Mouse (Mus musculus) heart, adult 2 months (tissue): Measurements from ENCODE around the gene Oscp1. TPM values are rescaled to one million over a fixed set of nuclear protein-coding genes. Genes with fewer than 3 reads are reported as not detected.
A peak's percentile ranks its signal among the peaks of the same experiment; 100 is the strongest.

Experiments
- DNase-seq, 2 experiments: peaks; one replicate each; pipeline ENCODE4 v3.0.0; 2021
- H3K27ac ChIP-seq: fragments of 200-600 bp; 2 replicates; pipeline ENCODE4 v1.8.1; 2022
- H3K27me3 ChIP-seq: fragments of 200-500 bp; 2 replicates; pipeline ENCODE4 v1.6.1; 2012; ENCODE audit warnings: mild to moderate bottlenecking, low read length, inconsistent platforms, mixed read lengths; ENCODE audit not compliant: control insufficient read depth, insufficient read depth
- H3K36me3 ChIP-seq: fragments of 200-500 bp; 2 replicates; pipeline ENCODE4 v1.6.1; 2012; ENCODE audit warnings: low read length, inconsistent platforms; ENCODE audit not compliant: control insufficient read depth, insufficient read depth
- H3K4me1 ChIP-seq: fragments of 200-500 bp; 2 replicates; pipeline ENCODE4 v1.6.1; 2011; ENCODE audit warnings: low read length; ENCODE audit not compliant: control insufficient read depth, insufficient read depth
- H3K4me3 ChIP-seq: fragments of 200-600 bp; 2 replicates; pipeline ENCODE4 v1.8.1; 2022
- H3K79me2 ChIP-seq: fragments of 200-500 bp; replicated peaks from 2 replicates; pipeline ENCODE4 v1.6.1; 2012; ENCODE audit warnings: mild to moderate bottlenecking, inconsistent platforms, low read length, moderate library complexity, mixed read lengths; ENCODE audit not compliant: control insufficient read depth, insufficient read depth
- H3K9ac ChIP-seq: fragments of 200-500 bp; 2 replicates; pipeline ENCODE4 v1.6.1; 2012; ENCODE audit warnings: low read depth, mild to moderate bottlenecking, control low read depth, inconsistent platforms, low read length, mixed read lengths
- CTCF ChIP-seq: fragments of 200-600 bp; IDR thresholded peaks from 2 replicates; pipeline ENCODE4 v1.8.1; 2022; ENCODE audit warnings: antibody characterized with exemption, mild to moderate bottlenecking, moderate library complexity
- EP300 ChIP-seq: fragments of 200-500 bp; IDR thresholded peaks from 2 replicates; pipeline ENCODE4 v1.6.1; 2011; ENCODE audit warnings: low read depth, low read length, control low read depth; ENCODE audit not compliant: insufficient read depth
- POLR2A ChIP-seq: fragments of 200-500 bp; IDR thresholded peaks from 2 replicates; pipeline ENCODE4 v1.6.1; 2011; ENCODE audit warnings: mild to moderate bottlenecking, low read depth, low read length, control low read depth; ENCODE audit not compliant: insufficient read depth
- WGBS: fragments of 180-500 bp; shearing (Covaris S2); methylation state at CpG from one replicate; pipeline ENCODE4 v1.1.7; 2018; 5-methylcytosine and 5-hydroxymethylcytosine counted together
- intact Hi-C: fragments of 180-260 bp; cut with DNase I; formaldehyde crosslinking; loops from one replicate; pipeline ENCODE4 v1.15.1; 2025
- polyA plus RNA-seq: library from polyadenylated mRNA; depleted of rRNA; stranded (reverse); fragments of >200 nt; gene quantifications from 2 replicates; pipeline ENCODE4 v1.2.3, GENCODE M21; 2012
- total RNA-seq, 2 experiments: library from RNA; stranded (reverse); gene quantifications; 2 replicates each; pipeline ENCODE4 v1.2.3; 2021

Gene Oscp1
- total and polyA plus RNA-seq, 3 experiments = 1.00 to 2.8 (median 1.6) TPM

- DNase-seq = no peak
- Histone ChIP-seq H3K4me3 (no peak overlapping the region), H3K79me2 (no peaks in the 10 kb centered on the region), H3K27ac (no peak overlapping the region), H3K9ac (no peak overlapping the region), H3K27me3 (no peaks in the 10 kb centered on the region), H3K4me1 (no peaks in the 10 kb centered on the region), H3K36me3 (no peaks in the 10 kb centered on the region)
- intact Hi-C loops = no loop called here
- 61% methylated on average over 6 of the region's 6 CpGs for WGBS
- TF ChIP-seq POLR2A (no peak), EP300 (no peak), CTCF (no peak)
These were observed 19.5 kb downstream of the Oscp1 start for GRCm38 (mm10) chr4:126077833-126078232.

- H3K79me2 ChIP-seq = no peaks in the 10 kb centered on the region
- TF ChIP-seq EP300 (no peak), POLR2A (no peak), CTCF (no peak)
- H3K36me3 ChIP-seq = no peaks in the 10 kb centered on the region
- H3K4me1 ChIP-seq = no peaks in the 10 kb centered on the region
- 71% methylated on average over 4 of the region's 4 CpGs for WGBS
- no peak overlapping the region for H3K27ac ChIP-seq
- no peak overlapping the region for H3K9ac ChIP-seq
- no peaks in the 10 kb centered on the region for H3K27me3 ChIP-seq
- intact Hi-C loops = no loop called here
- no peak for DNase-seq
- no peak overlapping the region for H3K4me3 ChIP-seq
These were observed 20.9 kb downstream of the Oscp1 start for GRCm38 (mm10) chr4:126079266-126079665.

GRCm38 (mm10) chr4:126081601-126082000 is 23.2 kb downstream of the Oscp1 start:
- WGBS = 88% methylated on average over 1 of the region's 1 CpGs
- intact Hi-C loops = no loop called here

GRCm38 (mm10) chr4:126083021-126083420 is 24.7 kb downstream of the Oscp1 start:
- WGBS = 80% methylated on average over 9 of the region's 9 CpGs
- H3K27ac ChIP-seq = no peak overlapping the region
- H3K4me1 ChIP-seq = no peaks in the 10 kb centered on the region; the same call in 1 of the 2 replicates
- no peaks in the 10 kb centered on the region for H3K27me3 ChIP-seq
- no peak overlapping the region for H3K4me3 ChIP-seq
- no peak overlapping the region for H3K9ac ChIP-seq
- H3K36me3 ChIP-seq = no peaks in the 10 kb centered on the region
- no peak for DNase-seq
- no peaks in the 10 kb centered on the region for H3K79me2 ChIP-seq
- TF ChIP-seq CTCF = no peak
- TF ChIP-seq POLR2A = no peak
- TF ChIP-seq EP300 = no peak
- intact Hi-C loops = no loop called here

More at GRCm38 (mm10) chr4:126081601-126082000, 23.2 kb downstream of the Oscp1 start:
- H3K27ac ChIP-seq = no peak overlapping the region
- no peaks in the 10 kb centered on the region for H3K27me3 ChIP-seq
- H3K9ac ChIP-seq = no peak overlapping the region
- no peak for DNase-seq
- H3K4me1 ChIP-seq = no peaks in the 10 kb centered on the region; the same call in 1 of the 2 replicates
- no peak for TF ChIP-seq POLR2A
- no peak for TF ChIP-seq EP300
- TF ChIP-seq CTCF = no peak
- no peaks in the 10 kb centered on the region for H3K79me2 ChIP-seq
- no peaks in the 10 kb centered on the region for H3K36me3 ChIP-seq
- H3K4me3 ChIP-seq = no peak overlapping the region

- TF ChIP-seq EP300 (no peak), CTCF (no peak), POLR2A (no peak)
- WGBS = 85% methylated on average over 8 of the region's 8 CpGs
- no peaks in the 10 kb centered on the region for H3K36me3 ChIP-seq
- H3K9ac ChIP-seq = no peak overlapping the region
- intact Hi-C loops = no loop called here
- no peak overlapping the region for H3K27ac ChIP-seq
- H3K79me2 ChIP-seq = no peaks in the 10 kb centered on the region
- no peaks in the 10 kb centered on the region for H3K27me3 ChIP-seq
- no peak for DNase-seq
- H3K4me3 ChIP-seq = no peak overlapping the region
- no peaks in the 10 kb centered on the region; the same call in 1 of the 2 replicates for H3K4me1 ChIP-seq
These were observed 26.0 kb downstream of the Oscp1 start for GRCm38 (mm10) chr4:126084382-126084781.

- intact Hi-C loops = loop anchor here (1.0 to 5.0 kb wide), 3 partner anchors 28 to 226 kb away; partner anchors contain the start of gene Trappc3
- 15% methylated on average over 7 of the region's 7 CpGs for WGBS
- peak; percentile 81 to 84 for DNase-seq
- TF ChIP-seq POLR2A (no peak), CTCF (peak; percentile 93), EP300 (peak; percentile 93)
- Histone ChIP-seq H3K4me3 (no peak overlapping the region), H3K27me3 (no peaks in the 10 kb centered on the region), H3K36me3 (no peaks in the 10 kb centered on the region), H3K4me1 (no peaks in the 10 kb centered on the region; the same call in 1 of the 2 replicates), H3K9ac (no peak overlapping the region), H3K79me2 (no peaks in the 10 kb centered on the region), H3K27ac (peak overlapping the region; percentile 66)
These were observed 27.7 kb downstream of the Oscp1 start for GRCm38 (mm10) chr4:126085996-126086576.
